Mouse (Mus musculus): Measurements from ENCODE around the gene Daam2. TPM values are rescaled to one million over a fixed set of nuclear protein-coding genes. Genes with fewer than 3 reads are reported as not detected.
A peak's percentile ranks its signal among the peaks of the same experiment; 100 is the strongest.

Daam2 gene
- total RNA-seq, 1 experiment, result 0.13 TPM

DNA sequence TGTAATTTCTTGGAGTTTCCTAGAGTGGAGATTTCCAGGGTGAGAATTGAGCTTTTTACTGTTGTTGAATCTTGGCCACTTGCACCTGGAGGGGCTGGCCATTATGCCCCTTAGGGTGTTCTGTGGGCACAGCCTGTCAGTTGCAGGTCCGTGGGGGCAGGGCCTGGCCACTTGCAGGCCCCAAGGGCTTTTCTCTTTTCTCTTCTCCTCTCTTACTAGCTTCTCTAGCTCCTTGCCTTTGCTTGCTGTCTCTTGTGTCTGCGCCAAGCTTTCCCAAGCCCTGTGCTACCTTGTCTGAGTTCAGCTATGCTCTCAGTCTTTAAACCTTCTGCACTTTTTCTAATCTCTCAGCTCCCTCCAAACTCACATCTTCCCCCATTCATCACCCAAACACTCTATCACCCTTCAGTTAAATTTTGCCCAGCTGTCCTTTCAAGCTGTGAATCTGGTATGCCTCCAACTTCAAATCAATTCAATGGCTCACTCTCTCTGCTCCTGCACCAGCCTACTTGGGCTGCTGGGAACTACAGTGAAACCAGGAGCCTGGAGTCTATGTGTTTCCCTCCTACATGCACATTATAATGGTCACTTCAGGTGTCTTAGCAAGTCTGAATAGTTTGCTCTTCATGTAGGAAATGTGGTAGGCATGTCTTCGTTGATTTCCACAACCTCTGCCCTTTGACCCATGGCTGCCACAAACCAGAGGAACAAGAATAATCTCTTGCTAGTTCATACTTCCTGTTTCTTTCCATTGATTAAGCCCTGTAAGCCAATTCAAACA is 141.7 kb downstream of the Daam2 start:
- no peaks in the 10 kb centered on the region for H3K36me3 ChIP-seq (ENCODE audit: control insufficient read depth, insufficient read depth, low read length, poor library complexity, severe bottlenecking)
- no peak overlapping the region for H3K4me3 ChIP-seq (ENCODE audit: insufficient read depth in 1 of 2, low read depth in 1 of 2, low read length in 2 of 2, poor library complexity in 1 of 2, severe bottlenecking in 1 of 2)
- DNase-seq (ENCODE audit: low read depth, low spot score), result no peak
- H3K4me1 ChIP-seq (ENCODE audit: control insufficient read depth in 2 of 2, insufficient read depth in 2 of 2, low read length in 2 of 2, poor library complexity in 1 of 2), result no peaks in the 10 kb centered on the region
- no peak overlapping the region for H3K27ac ChIP-seq (ENCODE audit: insufficient read depth, low read depth, low read length, poor library complexity, severe bottlenecking)
- TF ChIP-seq ZNF384 (IDR thresholded peaks at IDR 0.05; ENCODE audit: low read depth, low read length), result no peak
- no peak for TF ChIP-seq MAFK (IDR thresholded peaks at IDR 0.05; ENCODE audit: insufficient read depth, low read depth, low read length)
- TF ChIP-seq CHD2 (IDR thresholded peaks at IDR 0.05; ENCODE audit: low read depth, low read length), result no peak
- no peak for TF ChIP-seq HCFC1 (IDR thresholded peaks at IDR 0.05; ENCODE audit: borderline replicate concordance, insufficient read depth, low read length)
- no peak for TF ChIP-seq ZC3H11A (IDR thresholded peaks at IDR 0.05; ENCODE audit: borderline replicate concordance, low read depth, low read length)
- no peaks in the 10 kb centered on the region for H3K9me3 ChIP-seq (ENCODE audit: control insufficient read depth, insufficient read depth, low read depth, low read length)
- in situ Hi-C loops (cut with MboI; ENCODE audit: low sequenced_read_pairs in 2 of 2, unreplicated experiment in 2 of 2), result no loop called here
- H3K9ac ChIP-seq (ENCODE audit: insufficient read depth, low read depth, low read length, poor library complexity, severe bottlenecking), result no peak overlapping the region

DNA sequence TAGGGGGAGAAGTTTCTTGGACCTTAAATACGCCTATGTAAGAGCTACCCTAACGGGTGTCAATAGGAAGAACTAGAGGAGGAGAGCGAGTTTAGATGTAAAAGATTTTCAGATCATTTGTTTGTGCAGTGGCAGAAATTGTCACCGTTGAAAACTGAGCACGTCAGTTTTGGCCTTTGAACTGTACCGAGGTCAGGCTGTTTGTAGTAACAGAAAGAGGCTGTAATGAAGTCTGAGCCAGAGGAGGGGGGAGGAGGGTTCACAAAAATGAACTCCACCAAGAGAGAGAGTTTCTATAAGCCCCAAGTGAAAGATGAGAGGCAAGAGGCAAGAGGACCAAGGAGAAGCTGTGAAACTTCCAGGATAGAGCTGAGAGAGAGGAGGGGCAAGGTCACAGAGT is 144.3 kb downstream of the Daam2 start:
- Histone ChIP-seq H3K4me3 (ENCODE audit: insufficient read depth in 1 of 2, low read depth in 1 of 2, low read length in 2 of 2, poor library complexity in 1 of 2, severe bottlenecking in 1 of 2) (no peak overlapping the region), H3K27ac (ENCODE audit: insufficient read depth, low read depth, low read length, poor library complexity, severe bottlenecking) (no peak overlapping the region), H3K9me3 (ENCODE audit: control insufficient read depth, insufficient read depth, low read depth, low read length) (no peaks in the 10 kb centered on the region), H3K36me3 (ENCODE audit: control insufficient read depth, insufficient read depth, low read length, poor library complexity, severe bottlenecking) (no peaks in the 10 kb centered on the region), H3K9ac (ENCODE audit: insufficient read depth, low read depth, low read length, poor library complexity, severe bottlenecking) (no peak overlapping the region), H3K4me1 (ENCODE audit: control insufficient read depth in 2 of 2, insufficient read depth in 2 of 2, low read length in 2 of 2, poor library complexity in 1 of 2) (no peaks in the 10 kb centered on the region)
- in situ Hi-C loops (cut with MboI; ENCODE audit: low sequenced_read_pairs in 2 of 2, unreplicated experiment in 2 of 2), result no loop called here
- TF ChIP-seq CHD2 (IDR thresholded peaks at IDR 0.05; ENCODE audit: low read depth, low read length) (no peak), HCFC1 (IDR thresholded peaks at IDR 0.05; ENCODE audit: borderline replicate concordance, insufficient read depth, low read length) (no peak), ZC3H11A (IDR thresholded peaks at IDR 0.05; ENCODE audit: borderline replicate concordance, low read depth, low read length) (no peak), MAFK (IDR thresholded peaks at IDR 0.05; ENCODE audit: insufficient read depth, low read depth, low read length) (no peak), ZNF384 (IDR thresholded peaks at IDR 0.05; ENCODE audit: low read depth, low read length) (no peak)
- no peak for DNase-seq (ENCODE audit: low read depth, low spot score)

DNA sequence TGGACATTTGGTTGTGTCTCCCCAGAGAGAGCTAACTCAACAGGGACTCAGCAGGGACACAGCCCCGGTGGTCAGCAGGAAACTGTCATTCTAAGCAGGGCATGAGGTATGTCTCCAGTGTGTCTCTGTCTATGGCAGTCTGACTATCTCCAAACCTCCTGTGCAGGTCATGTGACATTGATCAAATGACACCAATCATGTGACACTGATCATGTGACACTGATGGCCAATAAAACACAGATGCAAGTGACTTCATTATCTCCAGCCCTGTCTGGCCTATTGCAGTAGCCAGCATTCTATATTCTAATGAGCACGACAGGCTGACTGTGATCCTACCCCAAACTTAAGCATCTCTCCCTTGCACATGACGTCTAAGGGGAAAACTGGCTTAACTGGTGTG is 147.9 kb downstream of the Daam2 start:
- Histone ChIP-seq H3K36me3 (ENCODE audit: control insufficient read depth, insufficient read depth, low read length, poor library complexity, severe bottlenecking) (no peaks in the 10 kb centered on the region), H3K4me3 (ENCODE audit: insufficient read depth in 1 of 2, low read depth in 1 of 2, low read length in 2 of 2, poor library complexity in 1 of 2, severe bottlenecking in 1 of 2) (no peak overlapping the region), H3K9ac (ENCODE audit: insufficient read depth, low read depth, low read length, poor library complexity, severe bottlenecking) (no peak overlapping the region), H3K9me3 (ENCODE audit: control insufficient read depth, insufficient read depth, low read depth, low read length) (no peaks in the 10 kb centered on the region), H3K4me1 (ENCODE audit: control insufficient read depth in 2 of 2, insufficient read depth in 2 of 2, low read length in 2 of 2, poor library complexity in 1 of 2) (no peaks in the 10 kb centered on the region), H3K27ac (ENCODE audit: insufficient read depth, low read depth, low read length, poor library complexity, severe bottlenecking) (no peak overlapping the region)
- no peak for TF ChIP-seq CHD2 (IDR thresholded peaks at IDR 0.05; ENCODE audit: low read depth, low read length)
- no peak for TF ChIP-seq MAFK (IDR thresholded peaks at IDR 0.05; ENCODE audit: insufficient read depth, low read depth, low read length)
- no peak for TF ChIP-seq ZNF384 (IDR thresholded peaks at IDR 0.05; ENCODE audit: low read depth, low read length)
- DNase-seq (ENCODE audit: low read depth, low spot score), result no peak
- in situ Hi-C loops (cut with MboI; ENCODE audit: low sequenced_read_pairs in 2 of 2, unreplicated experiment in 2 of 2), result no loop called here

DNA sequence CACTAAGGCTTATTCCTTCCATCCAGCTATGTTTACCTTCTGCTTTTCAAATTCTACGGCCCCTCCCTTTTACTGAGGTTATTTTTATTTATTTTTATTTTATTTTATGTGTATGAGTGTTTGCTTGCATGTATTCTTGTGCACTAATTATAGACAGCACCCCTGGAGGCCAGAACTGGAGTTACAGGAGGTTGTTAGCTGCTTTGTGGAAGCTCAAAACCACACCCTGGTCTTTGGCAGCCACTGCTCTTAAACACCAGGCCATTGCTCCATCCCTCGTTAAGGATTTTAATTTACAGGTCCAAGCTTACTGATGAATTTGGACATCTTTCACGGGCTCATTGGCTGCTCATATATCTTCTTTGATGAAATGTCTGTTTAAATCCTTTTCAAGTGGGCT is 150.6 kb downstream of the Daam2 start:
- H3K4me1 ChIP-seq (ENCODE audit: control insufficient read depth in 2 of 2, insufficient read depth in 2 of 2, low read length in 2 of 2, poor library complexity in 1 of 2), result no peaks in the 10 kb centered on the region
- H3K36me3 ChIP-seq (ENCODE audit: control insufficient read depth, insufficient read depth, low read length, poor library complexity, severe bottlenecking), result no peaks in the 10 kb centered on the region
- peak; percentile 29 for DNase-seq (ENCODE audit: low read depth, low spot score)
- H3K4me3 ChIP-seq (ENCODE audit: insufficient read depth in 1 of 2, low read depth in 1 of 2, low read length in 2 of 2, poor library complexity in 1 of 2, severe bottlenecking in 1 of 2), result no peak overlapping the region
- in situ Hi-C loops (cut with MboI; ENCODE audit: low sequenced_read_pairs in 2 of 2, unreplicated experiment in 2 of 2), result no loop called here
- H3K9ac ChIP-seq (ENCODE audit: insufficient read depth, low read depth, low read length, poor library complexity, severe bottlenecking), result no peak overlapping the region
- no peaks in the 10 kb centered on the region for H3K9me3 ChIP-seq (ENCODE audit: control insufficient read depth, insufficient read depth, low read depth, low read length)
- TF ChIP-seq ZC3H11A (IDR thresholded peaks at IDR 0.05; ENCODE audit: borderline replicate concordance, low read depth, low read length), result 0 out of 2 replicates have a peak, but pooled peaks have one; percentile 11
- no peak for TF ChIP-seq MAFK (IDR thresholded peaks at IDR 0.05; ENCODE audit: insufficient read depth, low read depth, low read length)
- no peak overlapping the region for H3K27ac ChIP-seq (ENCODE audit: insufficient read depth, low read depth, low read length, poor library complexity, severe bottlenecking)

DNA sequence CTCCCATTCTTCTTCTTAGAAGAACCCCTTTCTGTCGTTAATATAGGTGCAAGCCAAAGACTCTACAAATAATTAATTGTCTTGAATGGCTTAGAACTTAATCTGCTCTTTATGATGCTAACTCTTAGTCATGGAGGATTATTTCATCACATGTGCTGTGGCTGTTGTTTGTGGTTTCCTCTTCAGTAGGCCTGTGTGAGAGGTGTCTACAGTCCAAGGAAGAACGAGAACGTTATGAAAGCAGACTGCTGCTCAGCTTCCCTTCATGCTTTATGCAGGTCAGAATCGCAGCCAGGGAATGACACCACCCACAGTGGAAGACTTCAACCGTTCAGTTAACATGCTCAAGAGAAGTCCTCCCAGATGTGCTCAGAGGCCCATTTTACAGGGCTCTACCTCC is 151.2 kb downstream of the Daam2 start:
- Histone ChIP-seq H3K27ac (ENCODE audit: insufficient read depth, low read depth, low read length, poor library complexity, severe bottlenecking) (no peak overlapping the region), H3K36me3 (ENCODE audit: control insufficient read depth, insufficient read depth, low read length, poor library complexity, severe bottlenecking) (no peaks in the 10 kb centered on the region), H3K9me3 (ENCODE audit: control insufficient read depth, insufficient read depth, low read depth, low read length) (no peaks in the 10 kb centered on the region), H3K4me1 (ENCODE audit: control insufficient read depth in 2 of 2, insufficient read depth in 2 of 2, low read length in 2 of 2, poor library complexity in 1 of 2) (no peaks in the 10 kb centered on the region), H3K4me3 (ENCODE audit: insufficient read depth in 1 of 2, low read depth in 1 of 2, low read length in 2 of 2, poor library complexity in 1 of 2, severe bottlenecking in 1 of 2) (no peak overlapping the region), H3K9ac (ENCODE audit: insufficient read depth, low read depth, low read length, poor library complexity, severe bottlenecking) (no peak overlapping the region)
- no peak for TF ChIP-seq ZNF384 (IDR thresholded peaks at IDR 0.05; ENCODE audit: low read depth, low read length)
- TF ChIP-seq ZC3H11A (IDR thresholded peaks at IDR 0.05; ENCODE audit: borderline replicate concordance, low read depth, low read length), result no peak
- no peak for TF ChIP-seq CHD2 (IDR thresholded peaks at IDR 0.05; ENCODE audit: low read depth, low read length)
- no peak for TF ChIP-seq MAFK (IDR thresholded peaks at IDR 0.05; ENCODE audit: insufficient read depth, low read depth, low read length)
- no peak for TF ChIP-seq HCFC1 (IDR thresholded peaks at IDR 0.05; ENCODE audit: borderline replicate concordance, insufficient read depth, low read length)
- in situ Hi-C loops (cut with MboI; ENCODE audit: low sequenced_read_pairs in 2 of 2, unreplicated experiment in 2 of 2), result no loop called here
- no peak for DNase-seq (ENCODE audit: low read depth, low spot score)

Other genes with a start within 250 kb of the Daam2 start
- gene Mocs1, start 136.0 kb downstream of the Daam2 start, total RNA-seq (2012; rRNA removed), result 6.4 and 6.9 TPM in 2 replicates
- 0.36 and 0.53 TPM in 2 replicates for gene Kif6, start 50.8 kb upstream of the Daam2 start, total RNA-seq (2012; rRNA removed)